Mouse (Mus musculus) neural tube, embryonic 13.5 days (tissue): ENCODE data around the gene Zfp697. TPM values are rescaled to one million over a fixed set of nuclear protein-coding genes. Genes with fewer than 3 reads are reported as not detected.

Experiments
- ATAC-seq: fragments of 200-750 bp; cut with Nextera tagmentation; 2 replicates; pipeline ENCODE4 v1.8.0; 2017; ENCODE audit warnings: low read depth, mild to moderate bottlenecking, moderate TSS enrichment, moderate library complexity
- H3K27ac ChIP-seq: fragments of 300-500 bp; sonication (generic); replicated peaks from 2 replicates; pipeline ENCODE4 v1.5.1; 2015; ENCODE audit warnings: moderate library complexity, mild to moderate bottlenecking, inconsistent platforms
- H3K27me3 ChIP-seq: fragments of 300-500 bp; sonication (generic); 2 replicates; pipeline ENCODE4 v1.6.1; 2015; ENCODE audit warnings: mild to moderate bottlenecking, inconsistent platforms
- H3K36me3 ChIP-seq: fragments of 300-500 bp; sonication (generic); 2 replicates; pipeline ENCODE4 v1.6.1; 2015; ENCODE audit warnings: mild to moderate bottlenecking, inconsistent platforms
- H3K4me1 ChIP-seq: fragments of 300-500 bp; sonication (generic); replicated peaks from 2 replicates; pipeline ENCODE4 v1.6.1; 2015; ENCODE audit warnings: inconsistent platforms
- H3K4me2 ChIP-seq: fragments of 300-500 bp; sonication (generic); 2 replicates; pipeline ENCODE4 v1.6.1; 2015; ENCODE audit warnings: inconsistent platforms, mild to moderate bottlenecking, moderate library complexity
- H3K4me3 ChIP-seq: fragments of 300-500 bp; sonication (generic); 2 replicates; pipeline ENCODE4 v1.5.1; 2015; ENCODE audit warnings: mild to moderate bottlenecking, inconsistent platforms
- H3K9ac ChIP-seq: fragments of 300-500 bp; sonication (generic); 2 replicates; pipeline ENCODE4 v1.6.1; 2015; ENCODE audit warnings: moderate library complexity, mild to moderate bottlenecking, inconsistent platforms
- H3K9me3 ChIP-seq: fragments of 300-500 bp; sonication (generic); 2 replicates; pipeline ENCODE4 v1.6.1; 2016; ENCODE audit warnings: inconsistent platforms
- WGBS: fragments of 180-500 bp; shearing (Covaris S2); methylation state at CpG from one replicate; pipeline ENCODE4 v1.1.7; 2015; 5-methylcytosine and 5-hydroxymethylcytosine counted together
- polyA plus RNA-seq: library from polyadenylated mRNA; unstranded; fragments of >200 nt; fragmentation: Nextera tagmentation; extraction: Ambion mirVana; gene quantifications from 2 replicates; pipeline ENCODE4 v1.2.1, GENCODE M21; 2015

The Zfp697 gene
- polyA plus RNA-seq, 1 experiment from 2014 or later: 14.9 TPM

- Histone ChIP-seq H3K27ac (no peak overlapping the region), H3K36me3 (no peaks in the 10 kb centered on the region), H3K9me3 (no peaks in the 10 kb centered on the region), H3K4me1 (no peaks in the 10 kb centered on the region), H3K9ac (no peak overlapping the region), H3K4me3 (no peak overlapping the region), H3K27me3 (no peaks in the 10 kb centered on the region), H3K4me2 (no peak overlapping the region)
- ATAC-seq: no peak
Observed at GRCm38 (mm10) chr3:98764155-98764554, 381.9 kb downstream of the Zfp697 start.

- ATAC-seq: no peak
Observed at GRCm38 (mm10) chr3:98780921-98781320, 398.7 kb downstream of the Zfp697 start.

GRCm38 (mm10) chr3:98782181-98782868, 400.1 kb downstream of the Zfp697 start:
- no peak overlapping the region for H3K4me3 ChIP-seq
- no peaks in the 10 kb centered on the region for H3K36me3 ChIP-seq
- no peak overlapping the region for H3K27ac ChIP-seq
- no peak overlapping the region for H3K4me2 ChIP-seq
- no peak overlapping the region for H3K9ac ChIP-seq
- H3K9me3 ChIP-seq: no peaks in the 10 kb centered on the region
- no peaks in the 10 kb centered on the region for H3K27me3 ChIP-seq
- H3K4me1 ChIP-seq: no peaks in the 10 kb centered on the region
- no peak for ATAC-seq

More at GRCm38 (mm10) chr3:98780921-98781320, 398.7 kb downstream of the Zfp697 start:
- H3K4me2 ChIP-seq: no peak overlapping the region
- no peaks in the 10 kb centered on the region for H3K9me3 ChIP-seq
- no peak overlapping the region for H3K4me3 ChIP-seq
- no peaks in the 10 kb centered on the region for H3K27me3 ChIP-seq
- H3K9ac ChIP-seq: no peak overlapping the region
- no peaks in the 10 kb centered on the region for H3K36me3 ChIP-seq
- H3K27ac ChIP-seq: no peak overlapping the region
- no peaks in the 10 kb centered on the region for H3K4me1 ChIP-seq

DNA sequence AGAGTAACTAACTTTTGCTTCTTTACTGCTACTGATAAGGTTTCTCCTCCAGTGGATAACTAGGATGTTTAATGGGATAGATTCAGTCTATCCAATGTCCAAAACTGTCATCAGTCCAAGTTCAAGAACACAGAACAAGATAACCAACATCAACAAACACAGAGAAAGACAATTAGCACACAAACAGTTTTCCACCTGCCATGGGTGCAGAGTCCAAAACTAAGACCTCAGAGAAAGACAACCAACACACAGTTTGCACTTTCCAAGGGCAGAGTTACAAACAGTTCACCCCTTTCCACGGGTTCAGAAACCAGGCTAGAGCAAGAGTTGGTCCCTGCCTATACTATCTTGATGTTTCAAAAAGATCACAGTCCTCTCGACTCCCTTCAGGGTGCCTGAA, 404.3 kb downstream of the Zfp697 start:
- Histone ChIP-seq H3K9me3 (no peaks in the 10 kb centered on the region), H3K4me2 (no peak overlapping the region), H3K9ac (no peak overlapping the region), H3K27me3 (no peaks in the 10 kb centered on the region), H3K4me3 (no peak overlapping the region), H3K36me3 (no peaks in the 10 kb centered on the region), H3K4me1 (no peaks in the 10 kb centered on the region), H3K27ac (no peak overlapping the region)
- no peak for ATAC-seq
- 74% methylated on average over 2 of the region's 2 CpGs for WGBS

Other genes starting within 250 kb of the Zfp697 start
- gene Adam30, start 221.8 kb upstream of the Zfp697 start, polyA plus RNA-seq: not detected in 2 replicates
- gene Reg4, start 160.3 kb upstream of the Zfp697 start, polyA plus RNA-seq: not detected in 2 replicates
- gene Hmgcs2, start 102.0 kb upstream of the Zfp697 start, polyA plus RNA-seq: 9.9 and 16.3 TPM in 2 replicates
- 166 and 171 TPM in 2 replicates for gene Phgdh, start 42.5 kb upstream of the Zfp697 start, polyA plus RNA-seq
- gene Gm4450, start 74.7 kb downstream of the Zfp697 start, polyA plus RNA-seq: not detected in 2 replicates
- not detected in 2 replicates for gene Hsd3b4, start 128.1 kb downstream of the Zfp697 start, polyA plus RNA-seq
- gene Gm10681, start 206.3 kb downstream of the Zfp697 start, polyA plus RNA-seq: not detected in 2 replicates
- gene Hsd3b5, start 247.8 kb downstream of the Zfp697 start, polyA plus RNA-seq: not detected in 2 replicates